Comparison of ENCODE assay signal across 25 mouse cellular contexts in genomic region chr2:33167060-33167459, GRCm38 (mm10).
"Had no signal": no experiment of that assay in that cellular context is flagged by ENCODE, and none has a peak within 500 bp of the region (broad histone marks: within the 10 kb centered on the region; RNA-seq: fewer than 3 reads in every experiment).

No protein-coding gene starts in this region.

- H3K36me3 ChIP-seq: heart, embryonic 13.5 days; heart, embryonic 15.5 days; intestine, embryonic 15.5 days; limb, embryonic 13.5 days; liver, embryonic 12.5 days had no signal

- H3K4me1 ChIP-seq: liver, embryonic 12.5 days had no signal

- DNase-seq: gastrocnemius, adult 2 months; gastrocnemius, postnatal 10 days; gastrocnemius, postnatal 25 days; heart, adult 11 months; heart, adult 2 months; heart, postnatal 14 days; heart, postnatal 4 days; kidney, adult 18-20 months; kidney, adult 8-10 months; kidney, postnatal 10 days; kidney, postnatal 25 days; kidney, postnatal 4 days had no signal

- H3K27me3 ChIP-seq: heart, embryonic 13.5 days; heart, embryonic 15.5 days; hindbrain, embryonic 12.5 days; intestine, embryonic 15.5 days; limb, embryonic 13.5 days; liver, embryonic 12.5 days had no signal

- H3K4me3 ChIP-seq: gastrocnemius, adult 2 months; heart, adult 2 months; heart, embryonic 13.5 days; heart, embryonic 15.5 days; hindbrain, embryonic 10.5 days; hindbrain, embryonic 12.5 days; intestine, embryonic 15.5 days; layer of hippocampus, adult 2 months; left cerebral cortex, adult 2 months; limb, embryonic 13.5 days; limb, embryonic 15.5 days; liver, embryonic 12.5 days had no signal

- H3K27ac ChIP-seq: heart, adult 2 months; hindbrain, embryonic 10.5 days; intestine, embryonic 15.5 days; layer of hippocampus, adult 2 months; left cerebral cortex, adult 2 months; liver, embryonic 12.5 days had no signal

- ATAC-seq: hindbrain, embryonic 16.5 days; inflammation-experienced regulatory T-cells, adult 6 months; intestine, embryonic 15.5 days; intestine, postnatal 0 days; liver, embryonic 12.5 days had no signal

- H3K9me3 ChIP-seq: heart, embryonic 13.5 days; heart, embryonic 15.5 days; hindbrain, embryonic 10.5 days; hindbrain, embryonic 12.5 days; intestine, embryonic 15.5 days; limb, embryonic 13.5 days; limb, embryonic 15.5 days; liver, embryonic 12.5 days had no signal
